Mouse (Mus musculus) kidney, embryonic 15.5 days (tissue): Measurements from ENCODE around the gene Mfap2. TPM values are rescaled to one million over a fixed set of nuclear protein-coding genes. Genes with fewer than 3 reads are reported as not detected.
A peak's percentile ranks its signal among the peaks of the same experiment; 100 is the strongest.

Experiments
- ATAC-seq: fragments of 200-750 bp; cut with Nextera tagmentation; replicated peaks from 2 replicates; pipeline ENCODE4 v1.8.0; 2017; ENCODE audit warnings: moderate TSS enrichment; ENCODE audit not compliant: low FRiP score
- H3K27ac ChIP-seq: fragments of 300-500 bp; sonication (generic); 2 replicates; pipeline ENCODE4 v1.5.1; 2015; ENCODE audit warnings: mild to moderate bottlenecking, inconsistent platforms
- H3K27me3 ChIP-seq: fragments of 300-500 bp; sonication (generic); 2 replicates; pipeline ENCODE4 v1.6.1; 2015; ENCODE audit warnings: inconsistent platforms
- H3K36me3 ChIP-seq: fragments of 300-500 bp; sonication (generic); 2 replicates; pipeline ENCODE4 v1.6.1; 2015; ENCODE audit warnings: inconsistent platforms
- H3K4me1 ChIP-seq: fragments of 300-500 bp; sonication (generic); 2 replicates; pipeline ENCODE4 v1.6.1; 2015; ENCODE audit warnings: inconsistent platforms
- H3K4me2 ChIP-seq: fragments of 300-500 bp; sonication (generic); 2 replicates; pipeline ENCODE4 v1.6.1; 2015; ENCODE audit warnings: moderate library complexity, mild to moderate bottlenecking, inconsistent platforms
- H3K4me3 ChIP-seq: fragments of 300-500 bp; sonication (generic); replicated peaks from 2 replicates; pipeline ENCODE4 v1.5.1; 2015; ENCODE audit warnings: mild to moderate bottlenecking, inconsistent platforms
- H3K9ac ChIP-seq: fragments of 300-500 bp; sonication (generic); 2 replicates; pipeline ENCODE4 v1.6.1; 2015; ENCODE audit warnings: mild to moderate bottlenecking, inconsistent platforms
- H3K9me3 ChIP-seq: fragments of 300-500 bp; sonication (generic); replicated peaks from 2 replicates; pipeline ENCODE4 v1.6.1; 2016; ENCODE audit warnings: inconsistent platforms
- WGBS: fragments of 180-500 bp; shearing (Covaris S2); methylation state at CpG from one replicate; pipeline ENCODE4 v1.1.7; 2015; ENCODE audit warnings: mixed read lengths; 5-methylcytosine and 5-hydroxymethylcytosine counted together
- polyA plus RNA-seq: library from polyadenylated mRNA; unstranded; fragments of >200 nt; fragmentation: Nextera tagmentation; extraction: Ambion mirVana; gene quantifications from 2 replicates; pipeline ENCODE4 v1.2.1, GENCODE M21; 2015

Mfap2 gene
- polyA plus RNA-seq, 1 experiment from 2014 or later, result 433 TPM

- H3K4me3 ChIP-seq, result no peak overlapping the region
- peaks cover 51% of the 10 kb centered on the region for H3K36me3 ChIP-seq
- H3K4me2 ChIP-seq, result no peak overlapping the region
- 89% methylated on average over 20 of the region's 20 CpGs for WGBS
- H3K4me1 ChIP-seq, result peaks cover 35% of the 10 kb centered on the region
- H3K27ac ChIP-seq, result no peak overlapping the region
- H3K9ac ChIP-seq, result no peak overlapping the region
- H3K27me3 ChIP-seq, result no peaks in the 10 kb centered on the region
- H3K9me3 ChIP-seq, result no peaks in the 10 kb centered on the region
- no peak for ATAC-seq
These were observed 18.0 kb upstream of the Mfap2 start for GRCm38 (mm10) chr4:140992215-140992614.

GRCm38 (mm10) chr4:140993846-140994245 is 16.4 kb upstream of the Mfap2 start:
- H3K4me1 ChIP-seq, result peaks cover 19% of the 10 kb centered on the region
- no peak overlapping the region for H3K4me3 ChIP-seq
- H3K9me3 ChIP-seq, result no peaks in the 10 kb centered on the region
- peaks cover 65% of the 10 kb centered on the region for H3K36me3 ChIP-seq
- H3K4me2 ChIP-seq, result no peak overlapping the region
- WGBS, result 41% methylated on average over 8 of the region's 8 CpGs
- no peak overlapping the region for H3K27ac ChIP-seq
- no peak overlapping the region for H3K9ac ChIP-seq
- no peaks in the 10 kb centered on the region for H3K27me3 ChIP-seq
- no peak for ATAC-seq

- H3K27ac ChIP-seq, result no peak overlapping the region
- H3K36me3 ChIP-seq, result peaks cover 81% of the 10 kb centered on the region
- H3K4me2 ChIP-seq, result no peak overlapping the region
- H3K4me1 ChIP-seq, result 0 out of 2 replicates have a peak, but pooled peaks cover 8% of the 10 kb centered on the region
- ATAC-seq, result no peak
- WGBS, result 91% methylated on average over 8 of the region's 8 CpGs
- H3K9me3 ChIP-seq, result no peaks in the 10 kb centered on the region
- no peaks in the 10 kb centered on the region for H3K27me3 ChIP-seq
- H3K4me3 ChIP-seq, result no peak overlapping the region
- no peak overlapping the region for H3K9ac ChIP-seq
These were observed 14.4 kb upstream of the Mfap2 start for GRCm38 (mm10) chr4:140995811-140996210.

GRCm38 (mm10) chr4:140996812-140997211 is 13.4 kb upstream of the Mfap2 start:
- Histone ChIP-seq H3K9me3 (no peaks in the 10 kb centered on the region), H3K27ac (no peak overlapping the region), H3K4me3 (no peak overlapping the region), H3K4me2 (no peak overlapping the region), H3K27me3 (no peaks in the 10 kb centered on the region), H3K4me1 (0 out of 2 replicates have a peak, but pooled peaks cover 8% of the 10 kb centered on the region), H3K9ac (no peak overlapping the region), H3K36me3 (peaks cover 91% of the 10 kb centered on the region)
- 93% methylated on average over 9 of the region's 9 CpGs for WGBS
- no peak for ATAC-seq

GRCm38 (mm10) chr4:141005983-141006382 is 4.2 kb upstream of the Mfap2 start:
- no peaks in the 10 kb centered on the region for H3K27me3 ChIP-seq
- peaks cover 10% of the 10 kb centered on the region for H3K4me1 ChIP-seq
- no peaks in the 10 kb centered on the region for H3K9me3 ChIP-seq
- no peak overlapping the region for H3K4me3 ChIP-seq
- 77% methylated on average over 13 of the region's 13 CpGs for WGBS
- H3K4me2 ChIP-seq, result no peak overlapping the region
- H3K36me3 ChIP-seq, result peaks cover 70% of the 10 kb centered on the region
- no peak overlapping the region for H3K9ac ChIP-seq
- no peak overlapping the region for H3K27ac ChIP-seq
- no peak for ATAC-seq

- H3K36me3 ChIP-seq, result peaks cover 52% of the 10 kb centered on the region
- peaks cover 28% of the 10 kb centered on the region for H3K4me1 ChIP-seq
- H3K4me2 ChIP-seq, result no peak overlapping the region
- H3K27me3 ChIP-seq, result no peaks in the 10 kb centered on the region
- no peak for ATAC-seq
- 88% methylated on average over 8 of the region's 8 CpGs for WGBS
- H3K27ac ChIP-seq, result no peak overlapping the region
- no peaks in the 10 kb centered on the region for H3K9me3 ChIP-seq
- H3K4me3 ChIP-seq, result no peak overlapping the region
- no peak overlapping the region for H3K9ac ChIP-seq
These were observed 2.2 kb upstream of the Mfap2 start for GRCm38 (mm10) chr4:141008028-141008427.

GRCm38 (mm10) chr4:141010526-141010925 is 308 bp downstream of the Mfap2 start:
- Histone ChIP-seq H3K4me1 (peaks cover 28% of the 10 kb centered on the region), H3K4me2 (peak overlapping the region; percentile 74), H3K9me3 (no peaks in the 10 kb centered on the region), H3K4me3 (peak overlapping the region; percentile 61), H3K27ac (peak overlapping the region; percentile 86), H3K36me3 (peaks cover 52% of the 10 kb centered on the region), H3K27me3 (no peaks in the 10 kb centered on the region), H3K9ac (peak overlapping the region; percentile 66)
- 0% methylated on average over 25 of the region's 26 CpGs for WGBS
- peak; percentile 70 for ATAC-seq

- Histone ChIP-seq H3K4me2 (peak overlapping the region; percentile 74), H3K36me3 (peaks cover 52% of the 10 kb centered on the region), H3K27me3 (no peaks in the 10 kb centered on the region), H3K9ac (peak overlapping the region; percentile 66), H3K4me1 (peaks cover 28% of the 10 kb centered on the region), H3K9me3 (no peaks in the 10 kb centered on the region), H3K27ac (peak overlapping the region; percentile 86), H3K4me3 (peak overlapping the region; percentile 61)
- under 1% methylated on average over 17 of the region's 17 CpGs for WGBS
- peak; percentile 52 for ATAC-seq
These were observed 767 bp downstream of the Mfap2 start for GRCm38 (mm10) chr4:141010941-141011429.

- 40% methylated on average over 14 of the region's 14 CpGs for WGBS
These were observed 1.5 kb downstream of the Mfap2 start for GRCm38 (mm10) chr4:141011556-141012328.

GRCm38 (mm10) chr4:141012558-141012957 is 2.3 kb downstream of the Mfap2 start:
- ATAC-seq, result no peak
- Histone ChIP-seq H3K9ac (peak overlapping the region; percentile 22; the same call in 1 of the 2 replicates), H3K27ac (no peak overlapping the region), H3K4me3 (no peak overlapping the region), H3K9me3 (no peaks in the 10 kb centered on the region), H3K36me3 (peaks cover 54% of the 10 kb centered on the region), H3K4me2 (peak overlapping the region; percentile 74), H3K27me3 (no peaks in the 10 kb centered on the region), H3K4me1 (peaks cover 43% of the 10 kb centered on the region)
- WGBS, result 80% methylated on average over 10 of the region's 10 CpGs

More at GRCm38 (mm10) chr4:141011556-141012328, 1.5 kb downstream of the Mfap2 start:
- Histone ChIP-seq H3K9me3 (no peaks in the 10 kb centered on the region), H3K36me3 (peaks cover 52% of the 10 kb centered on the region), H3K27me3 (no peaks in the 10 kb centered on the region), H3K9ac (peak overlapping the region; percentile 66), H3K4me2 (peak overlapping the region; percentile 74), H3K4me1 (peaks cover 36% of the 10 kb centered on the region), H3K27ac (peak overlapping the region; percentile 86), H3K4me3 (peak overlapping the region; percentile 61)
- no peak for ATAC-seq

- no peak overlapping the region for H3K9ac ChIP-seq
- H3K27ac ChIP-seq, result no peak overlapping the region
- 80% methylated on average over 8 of the region's 8 CpGs for WGBS
- ATAC-seq, result no peak
- H3K27me3 ChIP-seq, result no peaks in the 10 kb centered on the region
- H3K4me1 ChIP-seq, result peaks cover 49% of the 10 kb centered on the region
- no peaks in the 10 kb centered on the region for H3K9me3 ChIP-seq
- peaks cover 63% of the 10 kb centered on the region for H3K36me3 ChIP-seq
- H3K4me2 ChIP-seq, result no peak overlapping the region
- no peak overlapping the region for H3K4me3 ChIP-seq
These were observed 3.9 kb downstream of the Mfap2 start for GRCm38 (mm10) chr4:141014114-141014513.

GRCm38 (mm10) chr4:141014856-141015255 is 4.6 kb downstream of the Mfap2 start:
- no peak overlapping the region for H3K27ac ChIP-seq
- H3K27me3 ChIP-seq, result no peaks in the 10 kb centered on the region
- no peaks in the 10 kb centered on the region for H3K9me3 ChIP-seq
- H3K4me1 ChIP-seq, result peaks cover 51% of the 10 kb centered on the region
- no peak overlapping the region for H3K9ac ChIP-seq
- WGBS, result 93% methylated on average over 11 of the region's 11 CpGs
- no peak for ATAC-seq
- no peak overlapping the region for H3K4me2 ChIP-seq
- peaks cover 70% of the 10 kb centered on the region for H3K36me3 ChIP-seq
- no peak overlapping the region for H3K4me3 ChIP-seq
